Mouse (Mus musculus) ES-E14 (cell line): ENCODE data around the gene Cbr2.

Experiments
- CHD2 ChIP-seq: IDR thresholded peaks from 2 replicates; pipeline ENCODE4 v1.6.1; 2014; ENCODE audit warnings: mild to moderate bottlenecking, low read depth, low read length, inconsistent platforms
- HCFC1 ChIP-seq: IDR thresholded peaks from 2 replicates; pipeline ENCODE4 v1.6.1; 2012; ENCODE audit warnings: low read length, inconsistent platforms, borderline replicate concordance; ENCODE audit not compliant: insufficient read depth
- MAFK ChIP-seq: IDR thresholded peaks from 2 replicates; pipeline ENCODE4 v1.6.1; 2014; ENCODE audit warnings: mild to moderate bottlenecking, low read depth, low read length, inconsistent platforms; ENCODE audit not compliant: insufficient read depth
- ZNF384 ChIP-seq: IDR thresholded peaks from 2 replicates; pipeline ENCODE4 v1.6.1; 2012; ENCODE audit warnings: low read depth, low read length, inconsistent platforms

- TF ChIP-seq ZNF384 (no peak), MAFK (no peak), CHD2 (no peak), HCFC1 (no peak)
Measured at GRCm38 (mm10) chr11:120714546-120714945, 17.4 kb downstream of the Cbr2 start.
